Mouse (Mus musculus) WW6 (cell line): ENCODE results near the gene Kctd15.
A peak's percentile ranks its signal among the peaks of the same experiment; 100 is the strongest.

Experiments used
- DNase-seq: peaks from one replicate; pipeline ENCODE4 v3.0.0-alpha.2; 2013; ENCODE audit warnings: low read depth, low spot score

The Kctd15 gene

GRCm38 (mm10) chr7:34656632-34657031 lies at the start of gene Kctd15:
TSS of gene Kctd15 (minus strand) at chr7:34656732.
- DNase-seq = no peak

- no peak for DNase-seq
Measured at GRCm38 (mm10) chr7:34704401-34704800, 47.9 kb upstream of the Kctd15 start.

GRCm38 (mm10) chr7:34703437-34703836 lies 46.9 kb upstream of the Kctd15 start:
- no peak for DNase-seq

DNA sequence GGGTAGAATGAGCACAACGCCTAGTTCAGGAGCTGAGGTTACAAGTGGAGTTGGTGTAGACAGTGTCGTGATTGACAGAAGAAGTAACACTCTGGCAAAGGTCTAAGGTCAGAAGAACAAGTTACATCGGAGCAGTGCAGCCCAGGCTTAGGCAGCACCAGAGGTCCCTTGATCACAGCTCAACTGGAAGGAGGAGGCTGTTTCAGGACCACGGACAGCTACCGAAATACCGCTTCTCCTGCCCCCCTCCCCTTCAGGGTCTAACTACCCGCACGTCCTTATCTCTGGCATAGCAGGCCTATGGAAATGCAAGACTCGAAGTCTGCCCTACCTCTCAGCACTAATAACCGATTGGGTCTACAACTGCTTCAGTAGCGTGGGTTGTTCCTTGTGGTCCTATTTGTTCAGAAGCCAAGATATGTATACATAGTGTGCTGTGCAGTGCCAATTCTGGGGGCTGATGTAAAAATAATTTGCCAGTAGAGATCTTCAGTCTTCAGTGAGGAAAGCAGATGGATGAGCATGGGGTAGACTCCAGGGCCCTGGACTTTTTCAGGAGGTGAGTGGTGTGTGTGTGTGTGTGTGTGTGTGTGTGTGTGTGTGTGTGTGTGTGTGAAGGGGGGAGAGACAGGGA lies 46.3 kb upstream of the Kctd15 start:
- no peak for DNase-seq

DNA sequence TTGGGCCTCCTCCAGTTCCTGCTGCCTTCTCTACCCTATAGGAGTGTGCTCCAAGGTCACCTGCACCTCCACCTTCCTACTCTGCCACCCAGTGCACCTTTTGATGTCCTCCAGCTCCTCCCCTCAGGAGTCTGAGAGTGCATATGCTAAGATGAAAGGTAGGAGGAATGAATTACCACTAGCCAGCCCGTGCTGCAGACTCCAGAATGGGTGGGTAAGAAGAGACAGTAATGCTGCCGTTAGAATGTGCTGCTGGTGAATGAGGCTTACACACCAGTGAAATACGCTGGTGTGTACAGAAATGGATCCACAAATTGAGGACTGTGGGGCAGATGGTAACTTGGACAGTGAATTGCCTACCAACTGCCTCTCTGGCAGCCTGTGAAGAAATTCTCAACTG lies 43.4 kb upstream of the Kctd15 start:
- DNase-seq = no peak

GRCm38 (mm10) chr7:34698221-34698620 lies 41.7 kb upstream of the Kctd15 start:
- no peak for DNase-seq

GRCm38 (mm10) chr7:34696086-34696485 lies 39.6 kb upstream of the Kctd15 start:
- DNase-seq = no peak

GRCm38 (mm10) chr7:34694898-34695297 lies 38.4 kb upstream of the Kctd15 start:
- DNase-seq = no peak

GRCm38 (mm10) chr7:34693916-34694315 lies 37.4 kb upstream of the Kctd15 start:
- no peak for DNase-seq

GRCm38 (mm10) chr7:34693072-34693471 lies 36.5 kb upstream of the Kctd15 start:
- DNase-seq = no peak

DNA sequence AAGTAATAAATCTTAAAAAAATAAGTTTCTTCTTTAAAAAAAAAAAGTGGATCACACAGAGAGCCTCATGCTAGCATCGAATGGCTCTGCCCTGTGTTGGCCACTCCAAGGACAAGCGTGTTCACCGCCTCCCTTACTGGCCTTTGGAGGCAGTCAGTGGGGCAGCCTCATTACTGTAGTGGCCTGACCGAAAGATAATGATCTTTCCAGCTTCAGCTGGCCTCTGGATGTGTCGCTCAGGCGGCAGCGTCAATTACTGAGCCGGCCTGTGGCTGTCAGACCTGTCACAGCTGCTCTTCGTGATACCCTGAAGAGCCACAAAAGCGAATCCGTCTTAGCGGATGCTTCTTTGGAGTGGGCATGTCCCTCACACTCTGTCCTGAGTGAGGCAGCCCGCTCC lies 33.6 kb upstream of the Kctd15 start:
- DNase-seq = no peak

- DNase-seq = no peak
Measured at GRCm38 (mm10) chr7:34689028-34689427, 32.5 kb upstream of the Kctd15 start.

- no peak for DNase-seq
Measured at GRCm38 (mm10) chr7:34685801-34686200, 29.3 kb upstream of the Kctd15 start.

- no peak for DNase-seq
Measured at GRCm38 (mm10) chr7:34685176-34685575, 28.6 kb upstream of the Kctd15 start.

DNA sequence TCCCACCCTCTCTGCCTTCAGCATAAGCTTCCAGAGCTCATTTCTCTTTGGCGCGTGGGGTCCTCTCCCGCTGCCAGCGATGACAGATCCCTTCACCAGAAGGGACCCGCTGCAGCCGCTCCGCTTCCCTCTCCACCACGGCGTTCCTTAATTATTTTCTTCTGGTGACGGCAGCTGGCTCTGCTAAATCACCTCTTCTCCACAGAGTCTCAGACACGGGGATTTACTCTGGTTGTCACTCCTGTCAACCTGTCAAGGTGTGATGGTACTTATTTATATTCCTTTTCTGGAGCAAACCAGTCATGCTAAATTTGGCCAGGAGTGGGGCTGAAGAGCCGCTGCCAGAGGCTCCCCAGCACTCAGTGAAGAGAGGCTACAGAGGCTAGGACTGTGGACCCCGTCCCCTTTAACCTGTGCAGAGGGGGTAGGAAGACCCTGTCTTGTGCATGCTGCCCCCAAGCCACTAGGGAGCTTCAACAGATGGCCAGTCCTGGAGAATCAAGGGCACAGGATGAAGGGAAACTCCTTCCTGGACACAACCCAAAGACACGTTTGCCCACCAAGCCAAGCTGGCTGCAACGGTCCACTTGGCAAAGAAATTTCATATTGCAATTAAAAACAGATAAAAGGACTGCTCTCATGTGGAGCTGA lies 24.4 kb upstream of the Kctd15 start:
- no peak for DNase-seq

- no peak for DNase-seq
Measured at GRCm38 (mm10) chr7:34679886-34680285, 23.4 kb upstream of the Kctd15 start.

DNA sequence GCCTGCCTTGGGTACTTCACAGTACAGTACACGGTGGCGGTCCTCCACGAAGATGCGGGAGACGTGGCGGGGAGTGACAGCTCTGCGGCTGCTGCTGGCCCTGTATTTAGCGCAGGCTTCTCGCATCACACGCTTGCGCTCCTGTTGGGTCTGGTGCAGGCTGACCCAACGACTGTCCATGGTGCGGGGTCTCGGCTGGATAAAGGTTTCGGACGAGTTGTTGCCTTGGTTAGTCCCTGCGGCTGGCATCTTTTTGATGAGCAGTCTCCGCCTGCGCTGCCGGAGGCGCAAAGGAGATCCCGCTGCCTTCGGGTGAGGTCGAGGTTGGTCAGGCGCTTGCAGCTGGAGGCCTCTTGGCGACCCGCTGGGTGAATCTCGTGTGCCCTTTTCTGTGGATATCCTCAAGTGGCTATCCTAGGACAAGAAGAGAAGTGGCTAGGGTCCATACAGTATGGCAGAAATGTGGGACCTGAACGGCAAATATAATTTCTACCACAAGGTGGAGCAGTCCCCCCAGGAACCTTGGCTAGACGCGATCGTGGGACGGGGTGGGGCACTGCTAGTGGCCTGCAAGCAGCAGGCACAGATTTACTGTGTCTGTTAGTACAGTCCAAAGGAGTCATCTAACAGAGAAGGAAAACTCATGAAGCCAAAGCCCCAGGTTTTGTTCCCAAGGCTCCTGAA lies 19.4 kb upstream of the Kctd15 start:
- peak; percentile 56 for DNase-seq

GRCm38 (mm10) chr7:34675120-34675790 lies 18.7 kb upstream of the Kctd15 start:
- DNase-seq = no peak

DNA sequence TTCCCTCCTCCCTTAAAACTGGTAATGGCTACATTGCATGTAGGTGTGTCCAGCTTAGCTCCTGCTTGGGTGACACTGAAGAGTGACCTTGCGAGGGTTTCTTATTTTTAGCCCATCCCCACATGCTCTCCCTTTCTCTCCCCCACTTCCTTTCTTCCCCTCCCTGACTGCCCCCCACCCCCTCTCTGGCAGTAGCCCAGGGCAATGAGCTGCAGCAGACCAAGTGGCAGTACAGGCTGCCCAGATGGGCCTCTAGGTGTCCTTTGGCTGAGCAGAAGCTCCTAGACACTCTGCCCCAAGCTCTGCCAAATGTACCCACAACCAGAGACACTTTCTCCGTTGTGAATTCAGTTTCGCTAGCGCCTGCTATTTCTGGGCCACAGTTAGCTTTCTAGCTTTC lies 16.4 kb upstream of the Kctd15 start:
- DNase-seq = no peak

GRCm38 (mm10) chr7:34671911-34672310 lies 15.4 kb upstream of the Kctd15 start:
- DNase-seq = peak; percentile 63

DNA sequence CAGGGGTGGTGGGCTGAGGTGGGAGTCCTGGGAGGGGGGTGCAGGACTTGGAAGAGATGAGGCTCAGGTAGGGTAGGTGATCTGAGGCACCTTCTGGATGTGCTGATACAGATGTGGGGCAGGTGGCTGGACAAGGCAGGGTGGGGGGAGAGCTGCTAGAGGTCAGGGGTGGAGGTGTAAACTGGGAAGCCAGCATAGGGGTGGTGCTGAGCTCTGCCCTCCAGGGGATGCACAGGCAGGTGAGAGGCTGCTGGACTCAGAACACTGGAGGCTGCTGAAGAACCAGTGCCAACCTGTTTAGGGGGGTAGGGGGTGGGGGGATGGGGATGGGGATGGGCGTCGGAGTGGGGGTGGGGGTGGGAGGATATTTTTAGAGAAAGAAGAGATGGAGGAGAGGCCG lies 14.2 kb upstream of the Kctd15 start:
- DNase-seq = no peak

GRCm38 (mm10) chr7:34669336-34669735 lies 12.8 kb upstream of the Kctd15 start:
- peak; percentile 47 for DNase-seq
